Comparison of ENCODE assay signal across 8 mouse cellular contexts in the genomic region with DNA sequence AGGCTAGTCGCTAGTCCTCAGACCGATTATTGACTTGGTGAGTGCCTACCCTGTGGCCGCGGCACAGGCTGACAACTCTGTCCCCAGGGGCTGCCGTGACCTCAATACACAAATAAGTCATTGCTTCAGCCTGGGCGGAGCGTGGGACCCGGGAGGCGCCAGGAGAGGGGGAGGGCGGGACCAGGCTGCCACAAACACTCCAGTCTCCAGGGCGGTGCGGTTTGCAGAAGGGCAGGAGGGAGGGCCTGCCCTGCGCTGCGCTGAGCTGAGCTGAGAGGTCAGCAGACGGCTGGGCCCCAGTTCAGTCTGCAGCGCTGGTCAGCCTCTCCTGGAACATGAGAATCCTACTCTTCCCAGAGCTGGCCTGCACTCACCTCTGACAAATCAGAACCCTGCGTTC. TPM values are rescaled to one million over a fixed set of nuclear protein-coding genes. Genes with fewer than 3 reads are reported as not detected.
A peak's percentile ranks its signal among the peaks of the same experiment; 100 is the strongest.
DNase-seq lines count a peak whose midpoint lies in the region; ATAC-seq lines count a peak whose summit lies in the region.

No protein-coding gene starts in this region.

- H3K27ac ChIP-seq in intestine, embryonic 15.5 days, result peak overlapping the region; percentile 54; the same call in 1 of the 2 replicates

- peak overlapping the region; percentile 65 for H3K4me2 ChIP-seq in intestine, embryonic 15.5 days (replicated peaks)

- H3K27me3 ChIP-seq in intestine, embryonic 15.5 days (replicated peaks), result no peaks in the 10 kb centered on the region

- no peaks in the 10 kb centered on the region for H3K9me3 ChIP-seq in intestine, embryonic 15.5 days

- no peaks in the 10 kb centered on the region for H3K36me3 ChIP-seq in intestine, embryonic 15.5 days

- peak overlapping the region; percentile 28 for H3K4me3 ChIP-seq in intestine, embryonic 15.5 days (replicated peaks)

- peak; percentile 96 for ATAC-seq in intestine, embryonic 15.5 days
- ATAC-seq in megakaryocyte-erythroid progenitor cell, adult 5-6 weeks (replicated peaks; ENCODE audit: low FRiP score, low TSS enrichment, poor library complexity, severe bottlenecking), result peak; percentile 81
- no peak for ATAC-seq in erythroid progenitor cell, adult 5-6 weeks (replicated peaks; ENCODE audit: low FRiP score, poor library complexity, severe bottlenecking)

- peak; percentile 93 for DNase-seq in adrenal gland, adult 8-10 months
- peak; percentile 96 for DNase-seq in embryo, embryonic 10 days (ENCODE audit: low spot score)
- peak; percentile 96 for DNase-seq in gastrocnemius, postnatal 25 days
- peak; percentile 65 to 70 for DNase-seq in left cerebral cortex, postnatal 14 days (ENCODE audit: low spot score in 2 of 2)
- peak; percentile 65 for DNase-seq in right cerebral cortex, postnatal 14 days

- 2% methylated on average over 17 of the region's 17 CpGs for WGBS in intestine, embryonic 15.5 days

- peaks cover 12% of the 10 kb centered on the region; the same call in 1 of the 2 replicates for H3K4me1 ChIP-seq in intestine, embryonic 15.5 days (replicated peaks)

- peak overlapping the region; percentile 20 for H3K9ac ChIP-seq in intestine, embryonic 15.5 days

- intact Hi-C loops in left cerebral cortex, postnatal 14 days (cut with DNase I), result no loop called here

RNA-seq across cellular contexts. Expression of a gene that starts 57.2 kb away (rescaled TPM):
- 10 to 100 TPM in 3 of 4 experiments, 1 to 10 TPM in 1; 8.5 to 18.5 (median 12.0) TPM for total RNA-seq in adrenal gland, adult 8-10 months (2022)
- total RNA-seq in gastrocnemius, postnatal 25 days (2021), result 1 to 10 TPM; 5.5 to 5.8 TPM
- 39.0 and 42.7 TPM in 2 replicates for polyA plus RNA-seq in intestine, embryonic 15.5 days (2015; fragmentation: Nextera tagmentation; extraction: Ambion mirVana)
- 100 to 1,000 TPM; 866 to 932 TPM for total RNA-seq in left cerebral cortex, postnatal 14 days (2021)
- 0.64 TPM in 1 of 2 replicates, not detected in the other for total RNA-seq in megakaryocyte-erythroid progenitor cell, adult 5-6 weeks (2014; fragmentation: Nextera tagmentation)
- 0.09 TPM in 1 of 2 replicates, not detected in the other for total RNA-seq in megakaryocyte-erythroid progenitor cell, adult 5-6 weeks (2017)
- total RNA-seq in erythroid progenitor cell, adult 5-6 weeks (2015; ENCODE audit: low replicate concordance), result 2.1 and 7.6 TPM in 2 replicates
- total RNA-seq in erythroid progenitor cell, adult 5-6 weeks (2017; ENCODE audit: low replicate concordance), result 11.2 TPM in 1 of 2 replicates, not detected in the other

Comparison
In these comparisons a context has a peak if more than half of its experiments do, and no peak if none do; other contexts are left out.
1. RNA of a gene that starts 57.2 kb away (total RNA-seq): 866 to 932 TPM in left cerebral cortex, postnatal 14 days; 8.5 to 18.5 TPM in adrenal gland, adult 8-10 months, 5.5 to 5.8 TPM in gastrocnemius, postnatal 25 days, 2.1 to 11.2 TPM in erythroid progenitor cell, adult 5-6 weeks and 0.09 to 0.64 TPM in megakaryocyte-erythroid progenitor cell, adult 5-6 weeks; every median in the first group is over 10 times any median in the second.
2. Peak in every context shown above with its lines, with median percentiles within 50 percentile points of each other: DNase-seq.